Mouse (Mus musculus) heart, adult 2 months (tissue): ENCODE data around the gene Nthl1.

Experiments
- CTCF ChIP-seq: fragments of 200-600 bp; IDR thresholded peaks from 2 replicates; pipeline ENCODE4 v1.8.1; 2022; ENCODE audit warnings: antibody characterized with exemption, mild to moderate bottlenecking, moderate library complexity
- EP300 ChIP-seq: fragments of 200-500 bp; IDR thresholded peaks from 2 replicates; pipeline ENCODE4 v1.6.1; 2011; ENCODE audit warnings: low read depth, low read length, control low read depth; ENCODE audit not compliant: insufficient read depth
- POLR2A ChIP-seq: fragments of 200-500 bp; IDR thresholded peaks from 2 replicates; pipeline ENCODE4 v1.6.1; 2011; ENCODE audit warnings: mild to moderate bottlenecking, low read depth, low read length, control low read depth; ENCODE audit not compliant: insufficient read depth

DNA sequence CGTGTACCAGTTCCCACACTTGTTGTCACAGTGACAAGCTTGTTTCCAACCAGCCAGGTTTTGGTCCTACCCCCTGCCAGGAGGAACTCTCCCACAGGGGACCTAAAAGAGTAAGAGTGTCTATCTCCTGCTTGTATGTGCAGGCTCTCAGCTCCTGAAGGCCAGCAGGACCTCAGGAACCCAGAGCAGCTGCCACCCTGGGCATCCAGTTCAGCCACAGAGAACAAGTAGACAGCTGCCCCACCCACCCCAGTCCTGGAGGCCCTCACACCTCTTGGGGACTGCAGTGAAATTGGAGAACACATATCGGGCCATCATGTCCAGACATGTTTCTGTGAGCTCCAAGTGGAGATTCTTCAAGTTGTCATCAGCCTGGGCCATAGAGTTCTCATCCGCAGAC, 27.9 kb upstream of the Nthl1 start:
- TF ChIP-seq POLR2A = no peak
- TF ChIP-seq EP300 = no peak
- TF ChIP-seq CTCF = no peak
